Mouse (Mus musculus) adrenal gland, adult 18-20 months (tissue): ENCODE results near the gene Lin28b. TPM values are rescaled to one million over a fixed set of nuclear protein-coding genes. Genes with fewer than 3 reads are reported as not detected.

Source experiments
- DNase-seq, 2 experiments: peaks; one replicate each; pipeline ENCODE4 v3.0.0; 2021 to 2022; ENCODE audit warnings: low spot score in 2 of 2
- total RNA-seq, 2 experiments: library from RNA; stranded (reverse); gene quantifications; 1 replicate in 1 of 2; 2 replicates in 1 of 2; pipeline ENCODE4 v1.2.3; 2021

Gene Lin28b
- total RNA-seq, 2 experiments from 2014 or later: 0.06 TPM; not detected in 1

DNA sequence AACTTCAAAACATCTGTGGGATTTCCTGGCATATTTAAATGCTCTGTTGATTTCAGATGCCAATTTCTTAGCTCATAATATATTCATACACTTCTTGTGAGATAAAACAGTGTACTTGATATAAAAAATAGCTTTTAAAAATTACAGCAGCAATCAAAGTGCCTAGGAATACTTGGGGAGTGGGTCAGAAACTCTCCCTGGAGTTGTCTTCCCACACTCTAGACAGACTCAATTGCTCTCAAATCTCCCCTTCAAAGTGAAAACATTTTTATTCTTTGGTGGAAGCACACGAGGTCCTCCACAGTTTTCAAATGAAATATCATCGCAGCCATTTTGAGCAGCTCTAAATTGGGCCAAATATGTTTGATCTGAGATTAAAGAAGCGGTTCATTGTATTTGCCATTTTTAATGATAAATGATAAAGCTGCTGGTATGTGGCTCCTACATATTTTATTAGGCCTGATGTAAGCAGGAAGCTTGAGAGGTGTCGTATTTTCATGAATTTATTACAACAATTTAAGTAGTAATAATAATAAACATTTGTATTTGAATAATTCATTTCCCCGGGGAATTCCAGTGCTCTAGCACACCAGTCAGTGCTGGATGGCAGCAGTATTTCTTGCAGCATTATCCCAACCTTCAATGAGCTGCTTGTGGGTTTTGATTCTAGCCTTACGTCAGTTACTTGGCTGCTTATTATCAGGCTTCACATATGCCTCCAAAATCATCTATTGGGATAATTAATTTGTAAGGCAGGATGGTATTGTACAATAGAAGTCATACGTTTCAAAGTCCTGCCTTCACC lies 157.8 kb downstream of the Lin28b start:
- no peak for DNase-seq

Other genes with a start within 250 kb of the Lin28b start
- gene Bves, start 150.6 kb downstream of the Lin28b start, total RNA-seq: under 1 TPM in 1 of 2 experiments, not detected in 1; 0.26 TPM
- gene Hace1, start 91.4 kb upstream of the Lin28b start, total RNA-seq: 1 to 10 TPM; 4.9 to 7.4 TPM